Mouse (Mus musculus) gastrocnemius, postnatal 10 days (tissue): Measurements from ENCODE around the gene Atp4b. TPM values are rescaled to one million over a fixed set of nuclear protein-coding genes. Genes with fewer than 3 reads are reported as not detected.
"Not testable (repeated sequence)": the region's sequence is repeated elsewhere in the genome, so short reads cannot be mapped to it uniquely, and the experiment has no call there.

Experiments used
- DNase-seq: peaks from one replicate; pipeline ENCODE4 v3.0.0; 2021; ENCODE audit warnings: mixed read lengths
- total RNA-seq, 2 experiments: library from RNA; stranded (reverse); gene quantifications; 2 replicates each; pipeline ENCODE4 v1.2.3; 2021

Gene Atp4b
- total RNA-seq, 2 experiments from 2014 or later: not detected

DNA sequence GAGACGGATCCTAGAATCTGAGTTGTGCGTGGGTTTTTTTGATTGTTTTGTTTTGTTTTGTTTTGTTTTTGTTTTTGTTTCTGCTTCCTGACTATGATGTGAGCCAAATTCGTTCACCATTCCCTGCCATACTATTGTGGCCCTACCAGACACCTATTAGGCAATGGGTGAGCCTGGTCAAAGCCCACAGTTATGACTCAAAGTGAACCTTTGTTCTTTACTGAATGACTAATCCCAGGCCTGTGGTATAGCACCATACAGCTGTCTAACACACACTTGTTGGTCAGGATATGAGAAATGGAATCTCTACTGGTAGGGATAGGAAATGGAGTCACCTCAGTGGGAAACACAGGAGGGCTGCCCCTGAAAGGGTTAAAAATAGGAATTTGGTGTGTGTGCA is 14.1 kb downstream of the Atp4b start:
- DNase-seq: no peak

DNA sequence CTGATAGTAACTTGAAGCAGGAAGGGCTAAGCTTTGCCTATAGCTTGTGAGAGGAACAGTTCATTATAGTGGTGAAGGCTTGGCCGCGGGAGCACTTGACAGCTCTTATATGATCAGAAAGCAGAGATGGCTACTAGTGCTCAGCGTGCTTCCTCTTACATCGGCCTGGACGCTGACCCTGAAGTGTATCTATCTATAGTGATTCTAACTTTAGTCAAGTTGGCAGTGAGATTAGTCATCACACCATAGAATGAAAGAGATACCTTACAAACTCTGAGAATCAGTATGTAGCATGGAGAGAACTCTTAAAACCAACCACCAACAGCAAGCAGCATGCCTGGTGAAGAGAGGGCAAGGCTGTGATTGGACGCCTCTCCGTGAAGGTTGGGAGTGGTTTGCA is 15.0 kb downstream of the Atp4b start:
- DNase-seq: no peak

DNA sequence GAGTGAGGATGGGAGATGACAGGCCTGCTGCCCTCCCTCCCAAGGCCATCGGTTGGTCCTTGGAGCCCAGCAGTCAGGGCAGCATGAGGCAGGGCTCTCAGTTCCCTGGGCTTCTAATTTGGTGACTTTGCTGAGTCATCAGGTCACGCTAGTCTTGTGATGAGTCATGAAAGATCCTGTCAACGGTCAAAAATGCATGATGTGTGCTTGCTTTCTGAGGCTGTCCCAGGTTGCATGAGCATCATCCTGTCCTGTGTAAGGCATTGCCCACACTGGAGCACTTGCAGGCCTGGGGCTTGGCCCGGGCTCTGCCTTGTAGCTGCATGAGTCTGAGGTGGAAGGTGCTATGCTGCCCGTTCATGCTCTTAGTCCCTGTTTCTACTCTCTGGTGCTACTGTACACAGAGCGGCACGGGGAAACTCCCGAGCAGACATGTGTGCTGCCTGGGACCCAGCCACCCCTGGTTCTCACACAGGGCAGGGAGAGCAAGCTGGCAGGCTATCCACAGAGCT is 23.4 kb downstream of the Atp4b start:
- DNase-seq: no peak

DNA sequence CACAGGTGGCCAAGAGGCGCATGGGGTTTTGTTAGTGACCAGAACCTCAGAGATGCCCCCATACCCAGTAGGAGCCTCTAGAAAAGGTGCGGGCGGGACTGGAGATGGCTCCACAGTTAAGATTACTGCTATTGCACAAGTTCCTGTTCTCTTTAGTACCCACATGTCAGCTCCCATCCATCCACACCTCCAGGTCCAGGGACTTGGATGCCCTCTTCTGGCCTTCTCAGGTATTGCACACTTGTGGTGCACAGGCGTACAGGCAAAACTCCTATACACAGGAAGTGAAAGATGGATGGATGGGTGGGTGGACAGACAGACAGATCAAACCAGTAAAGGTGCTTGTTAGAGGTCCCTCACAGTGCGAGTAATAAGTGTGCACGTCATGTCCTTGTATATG is 34.8 kb downstream of the Atp4b start:
- DNase-seq: no peak

DNA sequence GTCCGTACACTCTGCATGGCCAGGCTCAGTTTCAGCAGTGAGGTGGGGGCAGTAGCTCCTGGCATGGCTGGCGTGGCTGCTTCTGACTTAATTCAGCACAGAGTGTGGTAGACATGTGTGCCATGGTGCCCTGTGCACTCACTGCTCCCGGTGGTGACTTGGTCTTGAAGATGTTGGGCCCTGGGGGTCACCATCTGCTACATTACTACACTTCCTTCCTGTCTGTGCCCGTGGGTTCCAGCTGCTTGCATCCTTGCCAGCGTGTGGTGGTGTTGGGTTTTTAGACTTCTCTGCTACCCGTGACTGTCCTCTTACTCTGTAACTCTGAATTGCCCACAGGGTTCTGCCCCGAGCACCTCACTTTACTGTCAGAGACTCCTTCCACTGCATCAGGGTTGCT is 36.4 kb downstream of the Atp4b start:
- DNase-seq: no peak

DNA sequence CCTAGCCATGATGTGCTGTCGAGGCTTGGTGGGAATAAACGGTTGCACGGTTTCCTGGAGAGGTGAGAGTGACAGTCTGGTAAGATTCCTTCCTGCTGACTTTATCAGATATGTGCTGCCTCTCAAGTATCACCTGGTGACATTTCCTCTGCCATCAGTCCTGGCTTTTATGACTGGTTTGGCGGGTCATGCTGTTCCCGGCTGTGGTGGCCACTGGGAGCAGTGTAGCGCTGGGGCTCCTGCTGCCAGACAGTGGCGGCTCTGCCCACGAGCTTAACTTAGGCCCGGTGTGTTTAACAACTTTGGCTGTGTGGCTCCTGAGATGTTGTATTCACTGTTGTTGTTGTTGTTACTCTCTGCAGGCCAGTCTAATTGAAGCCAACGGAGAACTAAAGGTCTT is 39.9 kb downstream of the Atp4b start:
- no peak for DNase-seq

DNA sequence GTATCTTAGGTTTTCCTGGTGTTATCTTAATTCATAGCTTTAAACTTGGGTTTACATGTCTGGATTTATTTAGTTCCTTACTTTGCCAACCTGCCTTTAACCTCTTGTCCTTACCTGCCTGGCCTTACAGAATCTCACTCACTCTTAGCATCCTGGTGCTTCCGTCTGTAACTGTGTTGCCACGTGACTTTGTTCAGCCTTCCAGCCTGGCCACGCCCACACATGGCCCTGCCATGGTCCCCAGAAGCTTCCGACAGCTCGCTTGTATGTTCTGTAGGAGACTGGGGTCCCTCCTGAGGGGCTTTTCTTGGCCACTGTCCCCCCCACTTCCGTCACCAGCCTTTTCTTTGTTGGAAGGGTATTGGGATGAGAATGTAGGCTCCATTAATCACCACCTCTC is 40.4 kb downstream of the Atp4b start:
- no peak for DNase-seq

DNA sequence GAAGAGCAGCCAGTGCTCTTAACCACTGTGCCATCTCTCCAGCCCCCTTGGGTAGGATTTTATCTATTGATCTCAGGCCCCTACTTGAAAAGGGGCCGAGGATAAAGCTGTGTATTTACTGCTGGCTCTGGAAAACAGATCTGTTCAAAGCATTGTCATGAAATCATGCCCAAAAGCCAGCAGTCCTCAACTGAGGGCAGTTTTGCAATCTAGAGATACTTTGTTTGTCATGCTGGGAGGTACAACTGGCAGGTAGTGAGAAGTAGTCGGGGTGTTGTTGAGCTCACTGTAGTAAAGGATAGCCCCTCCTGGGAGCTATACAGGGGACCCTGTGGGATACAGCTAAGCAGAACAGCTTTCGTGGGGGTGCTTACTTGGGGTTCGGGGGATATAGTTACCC is 42.7 kb downstream of the Atp4b start:
- DNase-seq: no peak

DNA sequence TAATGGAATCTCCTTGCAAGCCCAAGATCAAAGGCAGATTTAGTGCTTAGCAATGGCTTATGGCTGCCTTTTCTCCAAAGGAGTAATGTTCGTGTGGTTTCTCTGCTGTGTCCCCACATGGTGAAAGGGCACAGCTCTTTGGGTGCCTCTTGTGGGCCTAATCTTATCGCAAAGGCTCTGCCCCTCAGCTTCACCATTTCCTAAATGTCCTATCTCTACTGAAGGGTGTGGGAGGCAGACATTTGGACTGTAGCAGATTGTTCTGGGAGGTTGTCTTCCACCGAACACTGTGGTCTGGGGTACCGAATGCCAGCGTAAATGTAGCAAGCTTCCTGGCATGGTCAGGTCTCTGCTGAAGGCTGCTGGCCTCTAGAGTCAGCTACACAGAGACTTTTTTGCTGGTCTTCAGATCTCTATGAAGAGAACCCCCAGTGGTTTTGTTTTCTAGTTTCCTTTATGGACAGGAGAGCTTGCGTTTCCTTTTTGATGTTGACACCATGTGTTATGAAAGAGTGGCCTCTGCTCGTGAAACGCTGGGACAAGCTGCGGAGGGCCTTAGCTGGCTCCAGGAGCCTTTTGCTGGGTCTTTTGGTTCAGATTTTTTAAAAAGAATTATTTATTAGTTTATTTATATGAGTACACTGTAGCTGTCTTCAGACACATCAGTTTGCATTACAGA is 43.3 kb downstream of the Atp4b start:
- no peak for DNase-seq

DNA sequence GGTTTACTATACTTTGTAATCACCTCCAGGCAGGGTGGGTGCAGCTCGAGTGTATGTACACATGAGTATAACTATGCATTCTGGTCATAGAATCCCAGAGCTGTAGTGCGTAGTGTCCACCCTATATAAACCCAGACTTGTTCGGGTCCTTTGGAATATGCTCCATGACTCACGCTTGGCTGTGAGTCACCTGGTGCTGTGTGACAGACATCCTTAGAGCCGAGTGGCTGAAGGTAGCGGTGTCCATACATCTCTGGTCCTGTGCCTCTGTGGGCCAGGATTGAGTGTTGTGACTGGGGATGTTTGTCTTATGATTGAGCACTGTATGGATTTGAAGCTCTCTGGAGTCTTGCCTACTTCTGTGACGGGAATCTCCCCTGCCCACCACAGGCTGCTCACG is 44.0 kb downstream of the Atp4b start:
- DNase-seq: no peak

DNA sequence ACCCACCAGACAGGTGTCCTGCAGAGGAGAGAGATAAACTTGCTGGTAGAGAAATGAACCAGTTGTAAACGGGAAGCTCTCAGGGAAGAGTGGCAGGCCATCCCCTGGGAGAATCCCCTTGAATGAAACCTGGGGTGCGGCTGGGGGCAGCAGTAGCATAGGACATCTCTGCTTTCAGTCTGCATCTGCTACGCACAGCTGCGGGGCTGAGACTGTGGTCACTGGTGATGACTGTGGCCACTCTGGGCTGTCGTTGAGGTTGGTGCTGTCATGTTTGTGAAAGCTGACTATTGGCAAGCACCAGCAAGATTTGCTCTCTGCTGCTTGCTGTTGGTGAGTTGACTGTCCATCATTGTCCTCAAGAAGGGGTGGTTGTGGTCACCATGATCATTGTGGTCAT is 45.0 kb downstream of the Atp4b start:
- DNase-seq: no peak

DNA sequence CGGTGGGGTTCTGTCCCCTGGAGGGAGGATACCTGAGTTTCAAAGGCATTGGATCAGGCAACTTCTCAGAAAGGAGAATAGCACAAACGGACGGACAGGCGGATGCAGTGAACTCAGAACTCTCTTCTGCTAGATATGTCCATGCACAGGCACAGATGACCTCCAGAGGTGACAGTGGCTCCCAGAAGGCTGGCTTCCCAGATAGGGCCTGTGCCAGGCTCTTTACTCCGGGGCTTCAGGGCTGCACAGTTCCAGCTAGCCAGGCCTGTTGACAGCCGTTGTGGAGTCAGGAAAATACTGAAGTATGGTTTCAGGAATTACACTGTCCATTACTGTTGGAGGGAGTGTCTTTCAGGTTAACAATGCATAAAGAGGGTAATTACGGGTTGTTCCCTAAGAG is 46.6 kb downstream of the Atp4b start:
- no peak for DNase-seq

DNA sequence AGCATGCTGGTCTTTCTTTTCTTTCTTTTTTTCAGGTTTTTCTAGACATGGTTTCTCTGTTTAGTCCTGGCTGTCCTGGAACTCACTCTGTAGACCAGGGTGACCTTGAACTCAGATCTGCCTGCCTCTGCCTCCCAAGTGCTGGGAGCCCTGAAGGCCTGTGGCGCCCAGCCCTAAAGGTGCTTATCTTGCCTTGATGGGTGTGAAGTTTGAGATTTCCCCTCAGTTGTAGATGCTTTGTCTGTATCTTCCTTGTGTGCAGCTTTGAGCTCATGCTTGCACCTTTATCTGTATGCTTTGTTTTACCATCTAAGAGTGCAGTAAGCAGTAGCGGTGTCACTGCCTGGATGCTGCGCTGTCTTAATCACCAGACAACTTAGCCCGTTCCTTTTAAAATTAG is 53.5 kb downstream of the Atp4b start:
- DNase-seq: no peak

DNA sequence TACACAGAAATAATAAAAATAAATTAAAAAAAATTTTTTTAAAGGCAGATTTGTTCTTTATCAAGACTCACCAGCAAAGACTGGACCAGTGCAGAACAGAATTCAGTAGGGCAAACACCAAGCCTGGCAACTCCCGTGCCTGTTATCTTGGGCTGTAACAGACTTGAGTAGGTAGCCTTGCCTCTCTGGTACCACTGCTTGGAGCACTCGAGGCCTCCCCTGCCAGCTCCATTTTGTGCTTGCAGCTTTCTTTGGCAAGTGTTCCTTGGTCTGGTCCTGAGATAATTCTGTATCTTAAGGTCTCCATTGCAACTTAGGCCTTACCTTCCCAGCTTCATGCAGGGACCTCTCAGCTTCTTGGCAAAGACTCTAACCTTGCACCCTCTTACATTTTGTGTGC is 54.3 kb downstream of the Atp4b start:
- no peak for DNase-seq

DNA sequence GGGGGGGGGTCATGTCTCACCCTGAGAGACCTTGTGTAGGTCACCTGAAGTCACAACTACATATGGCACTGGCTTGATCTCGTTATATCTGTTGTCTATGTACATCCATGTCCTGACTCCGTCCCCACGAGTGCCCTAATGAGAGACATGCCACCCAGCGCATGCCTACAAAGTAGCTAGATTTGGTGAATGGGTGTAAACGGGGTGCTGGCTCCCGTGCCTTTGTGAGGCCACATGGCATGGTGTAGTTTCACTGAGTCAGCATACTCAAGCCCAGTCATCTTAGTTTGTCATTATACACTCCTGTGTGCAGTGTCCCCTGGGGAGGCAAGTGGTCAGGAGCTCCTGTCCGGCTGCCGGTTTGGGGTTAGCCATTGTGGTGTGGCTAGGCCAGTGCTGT is 56.0 kb downstream of the Atp4b start:
- DNase-seq: no peak

DNA sequence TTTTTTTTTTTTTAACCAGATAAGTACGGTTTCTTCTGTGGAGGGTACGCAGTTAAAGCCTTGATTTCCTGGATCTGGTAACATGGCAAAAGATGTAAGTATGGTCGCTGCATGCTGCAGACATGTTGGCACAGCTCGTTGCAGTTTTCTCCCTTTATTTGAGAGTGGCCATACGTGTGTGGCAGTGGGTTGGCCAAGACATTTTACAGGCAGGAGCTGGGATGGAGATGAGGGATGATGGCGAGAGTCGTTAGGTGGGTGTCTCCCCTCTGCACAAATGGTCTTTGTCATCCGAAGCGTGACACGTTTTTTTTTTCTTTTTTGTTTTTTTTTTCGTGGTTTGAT is 57.0 kb downstream of the Atp4b start:
- no peak for DNase-seq

DNA sequence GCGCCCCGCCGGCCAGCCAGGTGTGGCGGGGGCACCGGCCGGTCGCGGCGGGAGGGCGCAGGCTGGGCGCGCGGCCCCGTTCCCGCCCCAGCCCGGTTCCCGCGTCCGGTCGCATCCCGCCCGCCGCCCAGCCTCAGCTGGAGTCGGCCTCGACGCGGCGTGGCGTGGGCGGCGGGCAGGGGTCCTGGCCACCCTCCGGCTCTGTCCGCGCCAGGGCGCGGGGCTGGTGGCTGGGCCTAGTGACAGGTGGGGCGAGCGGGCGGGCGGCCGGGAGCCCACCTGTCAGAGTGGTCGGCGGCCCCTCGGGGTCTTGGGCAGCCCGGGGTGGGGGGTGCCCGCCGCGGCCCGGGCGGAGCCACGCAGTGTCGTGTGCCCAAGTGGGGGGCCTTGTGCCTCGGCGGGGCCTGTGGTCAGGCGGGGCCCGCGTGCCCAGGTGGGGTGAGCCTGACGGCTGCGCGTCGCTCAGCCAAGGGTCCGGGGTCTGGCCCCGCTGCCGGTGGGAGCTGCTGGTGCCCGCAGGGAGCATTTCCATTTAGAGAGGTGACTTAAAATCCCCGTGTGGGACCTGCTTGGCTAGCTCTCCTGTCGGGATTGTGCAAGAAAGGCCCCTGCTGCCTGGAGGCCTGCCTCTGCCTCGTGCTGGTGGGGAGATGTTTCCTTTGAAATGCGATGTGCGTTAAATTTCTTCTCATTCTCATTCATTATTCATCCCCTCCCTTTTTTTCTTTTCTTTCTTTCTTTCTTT is 57.6 kb downstream of the Atp4b start:
- peak; percentile 35 for DNase-seq

DNA sequence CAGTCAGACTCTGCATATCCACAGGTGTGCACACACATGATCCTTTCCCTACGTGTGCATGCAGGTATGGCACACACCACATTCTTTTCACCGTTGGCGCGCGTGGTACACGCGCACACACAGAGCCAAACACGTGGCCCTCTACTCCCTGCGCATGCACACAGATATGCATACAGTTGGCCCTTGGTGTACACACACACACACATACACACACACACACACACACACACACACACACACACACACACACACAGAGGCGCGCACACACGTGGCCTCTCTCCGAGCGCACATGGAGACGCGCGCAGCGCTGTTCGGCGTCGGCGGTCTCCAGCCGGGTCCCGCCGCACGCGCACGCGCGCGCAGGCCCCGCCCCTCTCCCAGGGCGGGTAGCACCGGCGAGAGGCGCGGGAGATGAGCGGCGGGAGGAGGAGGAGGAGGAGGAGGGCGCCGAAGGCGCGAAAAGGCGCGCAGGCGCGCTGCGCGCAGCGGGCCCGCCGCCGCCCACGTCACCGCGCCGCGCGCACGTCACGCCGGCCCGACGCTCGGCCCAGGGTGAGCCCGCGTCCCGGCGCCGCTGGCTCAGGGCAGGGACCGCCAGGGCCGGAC is 58.3 kb downstream of the Atp4b start, which contains the start of gene Tfdp1:
Tfdp1 (plus strand) TSS at position 497 of the 606 bp plus-strand sequence.
- peak; percentile 69 for DNase-seq

DNA sequence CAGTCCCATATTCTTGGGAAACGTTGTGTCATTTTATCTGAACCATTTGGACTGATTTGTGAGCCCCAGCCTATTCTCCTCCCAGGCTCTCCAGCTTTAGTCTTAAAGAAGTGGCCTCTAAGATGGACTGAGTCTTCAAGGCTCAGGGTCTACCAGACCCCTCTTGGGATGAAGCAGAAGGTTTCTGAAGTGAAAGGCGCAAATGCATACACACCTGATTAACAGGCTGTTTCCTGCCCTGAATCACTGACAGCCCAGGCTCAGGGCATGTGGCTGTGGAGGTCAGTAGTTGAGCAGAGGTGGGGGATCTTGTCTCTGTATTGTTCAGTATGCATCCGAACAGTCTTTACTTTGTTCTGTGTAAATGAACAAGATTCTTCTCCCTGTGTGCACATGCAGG is 58.9 kb downstream of the Atp4b start:
- no peak for DNase-seq

DNA sequence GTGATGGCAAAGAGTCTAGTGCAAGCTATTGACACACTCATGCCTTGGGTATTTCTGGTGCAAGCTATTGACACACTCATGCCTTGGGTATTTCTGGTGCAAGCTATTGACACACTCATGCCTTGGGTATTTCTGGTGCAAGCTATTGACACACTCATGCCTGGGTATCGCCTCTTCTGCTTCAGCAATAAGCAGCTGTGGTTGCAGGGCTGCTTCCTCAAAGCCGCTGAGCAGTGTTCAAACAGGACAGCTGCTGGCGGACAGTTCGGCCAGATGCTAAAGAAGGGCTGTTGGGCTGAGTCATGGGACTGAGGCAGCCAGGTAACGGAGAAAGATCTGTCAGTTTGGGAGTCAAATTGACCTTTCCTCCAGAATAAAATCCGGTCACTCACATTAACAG is 59.4 kb downstream of the Atp4b start:
- not testable (repeated sequence) for DNase-seq
